Mouse (Mus musculus) thymus, adult 2 months (tissue): ENCODE measurements at regions not wholly inside any gene's neighbourhood (a gene's known extent, or its start where the extent isn't known, plus 50 kb on each side); places are given as distances from the start of the nearest gene placed in this dataset.

Source experiments
- CTCF ChIP-seq: fragments of 200-500 bp; IDR thresholded peaks from 2 replicates; pipeline ENCODE4 v1.5.1; 2012; ENCODE audit warnings: mild to moderate bottlenecking, control low read depth, low read length, moderate library complexity, borderline replicate concordance; ENCODE audit not compliant: control insufficient read depth, poor library complexity, insufficient read depth; ENCODE audit errors: extremely low read depth
- POLR2A ChIP-seq: fragments of 200-500 bp; IDR thresholded peaks from 2 replicates; pipeline ENCODE4 v1.6.1; 2012; ENCODE audit warnings: mild to moderate bottlenecking, low read length, control low read depth, moderate library complexity; ENCODE audit not compliant: control insufficient read depth, poor library complexity, insufficient read depth; ENCODE audit errors: extremely low read depth

DNA sequence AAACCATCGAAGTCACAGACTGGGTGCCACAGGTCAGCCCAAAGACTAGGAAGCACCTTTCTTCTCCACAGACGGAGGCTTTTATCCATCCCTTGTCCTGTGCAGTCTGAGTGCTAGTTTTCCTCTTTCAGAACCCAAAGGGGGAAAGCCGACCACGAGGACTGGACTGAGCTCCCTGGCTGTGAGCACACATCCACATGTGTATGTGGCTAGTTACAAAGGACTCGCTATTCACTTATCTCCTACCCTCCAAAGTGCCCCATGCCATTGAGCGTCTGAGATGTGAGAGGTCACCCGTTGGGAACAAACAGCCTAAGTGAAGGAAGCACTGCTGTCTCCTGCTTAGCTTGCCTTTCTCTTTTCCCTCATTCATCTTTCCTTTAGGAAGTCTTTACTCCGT is 65.0 kb upstream of the Creb5 start:
- TF ChIP-seq CTCF: no peak
- TF ChIP-seq POLR2A: no peak
